Mouse (Mus musculus): Measurements from ENCODE around the gene Mc3r.

DNA sequence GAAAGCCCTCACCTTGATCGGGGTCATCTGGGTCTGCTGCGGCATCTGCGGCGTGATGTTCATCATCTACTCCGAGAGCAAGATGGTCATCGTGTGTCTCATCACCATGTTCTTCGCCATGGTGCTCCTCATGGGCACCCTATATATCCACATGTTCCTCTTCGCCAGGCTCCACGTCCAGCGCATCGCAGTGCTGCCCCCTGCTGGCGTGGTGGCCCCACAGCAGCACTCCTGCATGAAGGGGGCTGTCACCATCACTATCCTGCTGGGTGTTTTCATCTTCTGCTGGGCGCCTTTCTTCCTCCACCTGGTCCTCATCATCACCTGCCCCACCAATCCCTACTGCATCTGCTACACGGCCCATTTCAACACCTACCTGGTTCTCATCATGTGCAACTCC, 1.0 kb downstream of the Mc3r start:
- no peak for TF ChIP-seq POLR2A (IDR thresholded peaks at IDR 0.05; ENCODE audit: insufficient read depth, low read depth, low read length)
- TF ChIP-seq CTCF (IDR thresholded peaks at IDR 0.05; ENCODE audit: insufficient read depth, low read depth, low read length), result no peak; the same call in 1 of the 2 replicates
